ENCODE assay signal across 11 mouse cellular contexts in genomic region chr4:107979530-107979929, GRCm38 (mm10). TPM values are rescaled to one million over a fixed set of nuclear protein-coding genes. Genes with fewer than 3 reads are reported as not detected.
DNase-seq lines count a peak whose midpoint lies in the region; ATAC-seq and TF ChIP-seq lines count a peak whose summit lies in the region.
"Had no signal": no experiment of that assay in that cellular context is flagged by ENCODE, and none has a peak within 500 bp of the region (broad histone marks: within the 10 kb centered on the region; RNA-seq: fewer than 3 reads in every experiment).

No protein-coding gene starts in this region.

- no peaks in the 10 kb centered on the region for H3K4me1 ChIP-seq in lung, embryonic 14.5 days (ENCODE audit: insufficient read depth)
- H3K4me1 ChIP-seq in hindbrain, postnatal 0 days (ENCODE audit: insufficient read depth, low read length) = peaks cover 8% of the 10 kb centered on the region
- H3K4me1 ChIP-seq: liver, embryonic 12.5 days had no signal

- 40% methylated on average over 2 of the region's 2 CpGs for WGBS in lung, embryonic 14.5 days
- 16% methylated on average over 2 of the region's 2 CpGs for WGBS in hindbrain, postnatal 0 days

- no peak overlapping the region for H3K4me2 ChIP-seq in lung, embryonic 14.5 days
- H3K4me2 ChIP-seq in hindbrain, postnatal 0 days (ENCODE audit: low read depth, low read length) = no peak overlapping the region
- H3K4me2 ChIP-seq: liver, embryonic 12.5 days had no signal

- H3K27ac ChIP-seq in lung, embryonic 14.5 days (ENCODE audit: low read depth) = peak overlapping the region; percentile 54
- peak overlapping the region; percentile 41; the same call in 1 of the 2 replicates for H3K27ac ChIP-seq in hindbrain, postnatal 0 days
- H3K27ac ChIP-seq: liver, embryonic 12.5 days had no signal

- no peaks in the 10 kb centered on the region for H3K36me3 ChIP-seq in lung, embryonic 14.5 days (ENCODE audit: insufficient read depth)
- no peaks in the 10 kb centered on the region for H3K36me3 ChIP-seq in hindbrain, postnatal 0 days (ENCODE audit: insufficient read depth, low read length)
- H3K36me3 ChIP-seq: liver, embryonic 12.5 days had no signal

- no peak overlapping the region for H3K9ac ChIP-seq in lung, embryonic 14.5 days
- H3K9ac ChIP-seq in hindbrain, postnatal 0 days (replicated peaks; ENCODE audit: low read length) = no peak overlapping the region
- H3K9ac ChIP-seq: liver, embryonic 12.5 days had no signal

- H3K4me3 ChIP-seq in lung, embryonic 14.5 days (ENCODE audit: low read depth, low read length) = no peak overlapping the region
- H3K4me3 ChIP-seq in hindbrain, postnatal 0 days (ENCODE audit: low read length) = no peak overlapping the region
- H3K4me3 ChIP-seq: liver, embryonic 12.5 days had no signal

- H3K9me3 ChIP-seq in lung, embryonic 14.5 days (ENCODE audit: low read depth, low read length) = no peaks in the 10 kb centered on the region
- H3K9me3 ChIP-seq in hindbrain, postnatal 0 days (ENCODE audit: low read length) = no peaks in the 10 kb centered on the region
- H3K9me3 ChIP-seq: liver, embryonic 12.5 days had no signal

- peak; percentile 55 for DNase-seq in lung, embryonic 14.5 days
- DNase-seq in lung, postnatal 25 days (ENCODE audit: low spot score) = no peak
- peak; percentile 86 to 90 for DNase-seq in cerebellum, postnatal 10 days
- DNase-seq in hindbrain, postnatal 0 days (ENCODE audit: low spot score) = peak; percentile 71
- DNase-seq in lung, postnatal 36 days = peak; percentile 35
- no peak for DNase-seq in adrenal gland, adult 8-10 months
- DNase-seq in T-cell, adult 2 months (ENCODE audit: low spot score) = no peak

- H3K27me3 ChIP-seq in lung, embryonic 14.5 days (ENCODE audit: insufficient read depth, low read length) = no peaks in the 10 kb centered on the region
- no peaks in the 10 kb centered on the region for H3K27me3 ChIP-seq in hindbrain, postnatal 0 days (ENCODE audit: insufficient read depth, low read length)

- no peak for ATAC-seq in lung, embryonic 14.5 days (ENCODE audit: insufficient read depth)
- ATAC-seq in hindbrain, postnatal 0 days = peak; percentile 45; the same call in 1 of the 2 replicates
- ATAC-seq in erythroblast, adult 5-6 weeks (replicated peaks; ENCODE audit: low FRiP score, poor library complexity, severe bottlenecking) = no peak
- ATAC-seq: liver, embryonic 12.5 days had no signal

- TF ChIP-seq CTCF in lung, embryonic 14.5 days (IDR thresholded peaks at IDR 0.05; ENCODE audit: low read depth) = no peak
- no peak for TF ChIP-seq CTCF in hindbrain, postnatal 0 days (IDR thresholded peaks at IDR 0.05; ENCODE audit: low read depth)

RNA-seq across cellular contexts. Expression of gene Slc1a7, which starts 11.4 kb away (rescaled TPM):
- 0.05 and 0.09 TPM in 2 replicates for polyA plus RNA-seq in lung, embryonic 14.5 days (2014; fragmentation: Nextera tagmentation; extraction: Ambion mirVana)
- total RNA-seq in hindbrain, postnatal 0 days (2014; rRNA removed) = 0.25 TPM in 1 of 2 replicates, not detected in the other
- 0.05 and 0.09 TPM in 2 replicates for polyA plus RNA-seq in hindbrain, postnatal 0 days (2015; fragmentation: Nextera tagmentation; extraction: Ambion mirVana)
- total RNA-seq in erythroblast, adult 5-6 weeks (2015; ENCODE audit: low replicate concordance) = not detected in 2 replicates
- total RNA-seq in erythroblast, adult 5-6 weeks (2017; ENCODE audit: low replicate concordance) = not detected in 2 replicates
- under 1 TPM; 0.35 to 0.73 (median 0.49) TPM for total RNA-seq in adrenal gland, adult 8-10 months (2022)
- total RNA-seq: MEL had no signal
- polyA plus RNA-seq: heart, embryonic 14.5 days; liver, embryonic 12.5 days had no signal

RNA-seq across cellular contexts. Expression of gene Cpt2, which starts 56.1 kb away (rescaled TPM):
- 38.6 and 40.2 TPM in 2 replicates for polyA plus RNA-seq in lung, embryonic 14.5 days (2014; fragmentation: Nextera tagmentation; extraction: Ambion mirVana)
- total RNA-seq in hindbrain, postnatal 0 days (2014; rRNA removed) = 17.4 and 19.2 TPM in 2 replicates
- polyA plus RNA-seq in hindbrain, postnatal 0 days (2015; fragmentation: Nextera tagmentation; extraction: Ambion mirVana) = 13.8 TPM in 2 replicates
- total RNA-seq in erythroblast, adult 5-6 weeks (2015; ENCODE audit: low replicate concordance) = 4.4 and 14.2 TPM in 2 replicates
- total RNA-seq in erythroblast, adult 5-6 weeks (2017; ENCODE audit: low replicate concordance) = 4.5 and 6.1 TPM in 2 replicates
- total RNA-seq in adrenal gland, adult 8-10 months (2022) = 100 to 1,000 TPM in 3 of 4 experiments, 10 to 100 TPM in 1; 92.3 to 198 (median 141) TPM

Comparison
In these comparisons a context has a peak if more than half of its experiments do, and no peak if none do; other contexts are left out.
1. DNase-seq: peak in lung, embryonic 14.5 days (single experiment), cerebellum, postnatal 10 days (2 of 2), hindbrain, postnatal 0 days (single experiment) and lung, postnatal 36 days (single experiment); none in lung, postnatal 25 days (single experiment), adrenal gland, adult 8-10 months (single experiment) and T-cell, adult 2 months (single experiment).